Mouse (Mus musculus): ENCODE data around the gene Gm5416. TPM values are rescaled to one million over a fixed set of nuclear protein-coding genes. Genes with fewer than 3 reads are reported as not detected.
"Not testable (repeated sequence)": the region's sequence is repeated elsewhere in the genome, so short reads cannot be mapped to it uniquely, and the experiment has no call there.

Gm5416 gene
- polyA plus RNA-seq (2015; fragmentation: Nextera tagmentation; extraction: Ambion mirVana), result 2.3 TPM in 1 of 2 replicates, not detected in the other

- WGBS, result 79% methylated on average over 2 of the region's 2 CpGs
- Histone ChIP-seq H3K4me2 (ENCODE audit: low read depth, low read length) (no peak within 1 kb of the TSS), H3K9ac (ENCODE audit: low read length) (no peak within 1 kb of the TSS), H3K36me3 (ENCODE audit: control insufficient read depth, insufficient read depth, low read length) (no peaks in the 10 kb centered on the region), H3K27ac (ENCODE audit: low read length) (no peak within 1 kb of the TSS), H3K4me3 (replicated peaks; ENCODE audit: low read length) (no peak within 1 kb of the TSS), H3K9me3 (replicated peaks; ENCODE audit: control insufficient read depth, low read length) (no peaks in the 10 kb centered on the region), H3K4me1 (ENCODE audit: control insufficient read depth, insufficient read depth, low read length) (no peaks in the 10 kb centered on the region), H3K27me3 (ENCODE audit: control insufficient read depth, insufficient read depth, low read length) (no peaks in the 10 kb centered on the region)
- no peak for ATAC-seq (ENCODE audit: insufficient read depth, low FRiP score)
These were observed at the start of gene Gm5416 for GRCm38 (mm10) chr16:36209967-36210453. Gene Gm5416, plus strand, starts transcription at chr16:36210403.

GRCm38 (mm10) chr16:36167841-36168240 lies 42.4 kb upstream of the Gm5416 start:
- not testable (repeated sequence) for H3K9ac ChIP-seq (ENCODE audit: low read length); H3K4me3 ChIP-seq (replicated peaks; ENCODE audit: low read length); ATAC-seq (ENCODE audit: insufficient read depth, low FRiP score); H3K27ac ChIP-seq (ENCODE audit: low read length); H3K4me2 ChIP-seq (ENCODE audit: low read depth, low read length); H3K36me3 ChIP-seq (ENCODE audit: control insufficient read depth, insufficient read depth, low read length); H3K9me3 ChIP-seq (replicated peaks; ENCODE audit: control insufficient read depth, low read length); H3K4me1 ChIP-seq (ENCODE audit: control insufficient read depth, insufficient read depth, low read length); H3K27me3 ChIP-seq (ENCODE audit: control insufficient read depth, insufficient read depth, low read length)
- 92% methylated on average over 9 of the region's 10 CpGs for WGBS

GRCm38 (mm10) chr16:36176108-36176507 lies 34.1 kb upstream of the Gm5416 start:
- H3K27me3 ChIP-seq (ENCODE audit: control insufficient read depth, insufficient read depth, low read length), result no peaks in the 10 kb centered on the region

GRCm38 (mm10) chr16:36179910-36180309 lies 30.3 kb upstream of the Gm5416 start:
- Histone ChIP-seq H3K4me1 (ENCODE audit: control insufficient read depth, insufficient read depth, low read length) (no peaks in the 10 kb centered on the region), H3K27me3 (ENCODE audit: control insufficient read depth, insufficient read depth, low read length) (no peaks in the 10 kb centered on the region), H3K9ac (ENCODE audit: low read length) (no peak overlapping the region), H3K4me2 (ENCODE audit: low read depth, low read length) (no peak overlapping the region), H3K9me3 (replicated peaks; ENCODE audit: control insufficient read depth, low read length) (no peaks in the 10 kb centered on the region), H3K4me3 (replicated peaks; ENCODE audit: low read length) (no peak overlapping the region), H3K36me3 (ENCODE audit: control insufficient read depth, insufficient read depth, low read length) (no peaks in the 10 kb centered on the region), H3K27ac (ENCODE audit: low read length) (no peak overlapping the region)
- ATAC-seq (ENCODE audit: insufficient read depth, low FRiP score), result no peak
- WGBS, result 85% methylated on average over 2 of the region's 2 CpGs

More at GRCm38 (mm10) chr16:36176108-36176507, 34.1 kb upstream of the Gm5416 start:
- no peaks in the 10 kb centered on the region for H3K4me1 ChIP-seq (ENCODE audit: control insufficient read depth, insufficient read depth, low read length)
- H3K27ac ChIP-seq (ENCODE audit: low read length), result no peak overlapping the region
- H3K4me3 ChIP-seq (replicated peaks; ENCODE audit: low read length), result no peak overlapping the region
- H3K9me3 ChIP-seq (replicated peaks; ENCODE audit: control insufficient read depth, low read length), result no peaks in the 10 kb centered on the region
- ATAC-seq (ENCODE audit: insufficient read depth, low FRiP score), result no peak
- no peak overlapping the region for H3K9ac ChIP-seq (ENCODE audit: low read length)
- H3K4me2 ChIP-seq (ENCODE audit: low read depth, low read length), result no peak overlapping the region
- H3K36me3 ChIP-seq (ENCODE audit: control insufficient read depth, insufficient read depth, low read length), result no peaks in the 10 kb centered on the region

GRCm38 (mm10) chr16:36183912-36184311 lies 26.3 kb upstream of the Gm5416 start, which contains the start of gene Gm5483:
Gene Gm5483, plus strand, starts transcription at chr16:36184212.
- H3K9ac ChIP-seq (ENCODE audit: low read length); ATAC-seq (ENCODE audit: insufficient read depth, low FRiP score); H3K4me2 ChIP-seq (ENCODE audit: low read depth, low read length); H3K27ac ChIP-seq (ENCODE audit: low read length); H3K9me3 ChIP-seq (replicated peaks; ENCODE audit: control insufficient read depth, low read length); H3K4me3 ChIP-seq (replicated peaks; ENCODE audit: low read length); H3K27me3 ChIP-seq (ENCODE audit: control insufficient read depth, insufficient read depth, low read length); H3K4me1 ChIP-seq (ENCODE audit: control insufficient read depth, insufficient read depth, low read length); H3K36me3 ChIP-seq (ENCODE audit: control insufficient read depth, insufficient read depth, low read length): not testable (repeated sequence)
- WGBS, result 68% methylated on average over 4 of the region's 4 CpGs

- Histone ChIP-seq H3K4me2 (ENCODE audit: low read depth, low read length) (no peak overlapping the region), H3K9me3 (replicated peaks; ENCODE audit: control insufficient read depth, low read length) (no peaks in the 10 kb centered on the region), H3K27ac (ENCODE audit: low read length) (no peak overlapping the region), H3K27me3 (ENCODE audit: control insufficient read depth, insufficient read depth, low read length) (no peaks in the 10 kb centered on the region), H3K9ac (ENCODE audit: low read length) (no peak overlapping the region), H3K4me1 (ENCODE audit: control insufficient read depth, insufficient read depth, low read length) (no peaks in the 10 kb centered on the region), H3K36me3 (ENCODE audit: control insufficient read depth, insufficient read depth, low read length) (no peaks in the 10 kb centered on the region), H3K4me3 (replicated peaks; ENCODE audit: low read length) (no peak overlapping the region)
- ATAC-seq (ENCODE audit: insufficient read depth, low FRiP score), result no peak
- 57% methylated on average over 19 of the region's 19 CpGs for WGBS
These were observed 11.0 kb upstream of the Gm5416 start for GRCm38 (mm10) chr16:36199226-36199625.

- Histone ChIP-seq H3K9me3 (replicated peaks; ENCODE audit: control insufficient read depth, low read length) (no peaks in the 10 kb centered on the region), H3K4me2 (ENCODE audit: low read depth, low read length) (no peak overlapping the region), H3K9ac (ENCODE audit: low read length) (no peak overlapping the region), H3K27me3 (ENCODE audit: control insufficient read depth, insufficient read depth, low read length) (no peaks in the 10 kb centered on the region), H3K4me3 (replicated peaks; ENCODE audit: low read length) (no peak overlapping the region), H3K36me3 (ENCODE audit: control insufficient read depth, insufficient read depth, low read length) (no peaks in the 10 kb centered on the region), H3K4me1 (ENCODE audit: control insufficient read depth, insufficient read depth, low read length) (no peaks in the 10 kb centered on the region), H3K27ac (ENCODE audit: low read length) (no peak overlapping the region)
- no peak for ATAC-seq (ENCODE audit: insufficient read depth, low FRiP score)
- 51% methylated on average over 5 of the region's 5 CpGs for WGBS
These were observed 6.4 kb upstream of the Gm5416 start for GRCm38 (mm10) chr16:36203846-36204245.

- ATAC-seq (ENCODE audit: insufficient read depth, low FRiP score); H3K4me1 ChIP-seq (ENCODE audit: control insufficient read depth, insufficient read depth, low read length): not testable (repeated sequence)
These were observed 4.5 kb upstream of the Gm5416 start for GRCm38 (mm10) chr16:36205684-36206083.

GRCm38 (mm10) chr16:36221168-36221567 lies 11.0 kb downstream of the Gm5416 start, which contains the start of gene 2010005H15Rik:
Gene 2010005H15Rik, plus strand, starts transcription at chr16:36221468.
- not testable (repeated sequence) for H3K27me3 ChIP-seq (ENCODE audit: control insufficient read depth, insufficient read depth, low read length); H3K36me3 ChIP-seq (ENCODE audit: control insufficient read depth, insufficient read depth, low read length); ATAC-seq (ENCODE audit: insufficient read depth, low FRiP score); H3K9ac ChIP-seq (ENCODE audit: low read length); H3K4me2 ChIP-seq (ENCODE audit: low read depth, low read length); H3K27ac ChIP-seq (ENCODE audit: low read length); H3K9me3 ChIP-seq (replicated peaks; ENCODE audit: control insufficient read depth, low read length); H3K4me1 ChIP-seq (ENCODE audit: control insufficient read depth, insufficient read depth, low read length); H3K4me3 ChIP-seq (replicated peaks; ENCODE audit: low read length)
- 91% methylated on average over 6 of the region's 7 CpGs for WGBS

More at GRCm38 (mm10) chr16:36205684-36206083, 4.5 kb upstream of the Gm5416 start:
- H3K4me3 ChIP-seq (replicated peaks; ENCODE audit: low read length); H3K36me3 ChIP-seq (ENCODE audit: control insufficient read depth, insufficient read depth, low read length); H3K27ac ChIP-seq (ENCODE audit: low read length); H3K4me2 ChIP-seq (ENCODE audit: low read depth, low read length); H3K9ac ChIP-seq (ENCODE audit: low read length); H3K27me3 ChIP-seq (ENCODE audit: control insufficient read depth, insufficient read depth, low read length); H3K9me3 ChIP-seq (replicated peaks; ENCODE audit: control insufficient read depth, low read length): not testable (repeated sequence)
- WGBS, result 46% methylated on average over 2 of the region's 2 CpGs
